Mouse (Mus musculus): ENCODE measurements around the gene Myo1c. TPM values are rescaled to one million over a fixed set of nuclear protein-coding genes. Genes with fewer than 3 reads are reported as not detected.
"Not testable (repeated sequence)": the region's sequence is repeated elsewhere in the genome, so short reads cannot be mapped to it uniquely, and the experiment has no call there.

Gene Myo1c
- polyA plus RNA-seq, 1 experiment = 14.1 TPM

DNA sequence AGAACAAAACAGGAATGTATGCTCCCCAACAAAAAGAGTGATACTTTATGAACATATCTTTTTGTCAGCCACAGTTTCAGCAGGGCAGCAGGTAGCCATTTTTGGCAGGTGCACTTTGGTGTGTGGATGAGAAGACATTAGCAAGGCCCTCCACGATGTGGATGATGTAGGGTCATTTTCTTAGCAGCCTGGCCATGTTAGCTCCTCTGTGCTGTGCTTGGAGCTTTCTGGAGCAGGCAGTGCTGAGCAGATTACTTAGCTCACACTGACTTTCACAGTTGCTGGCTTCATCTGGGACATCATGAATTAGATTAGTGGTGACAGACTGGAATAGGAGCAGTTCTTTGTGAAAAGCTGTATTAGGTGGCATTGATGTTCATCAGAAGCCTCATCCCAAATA is 39.7 kb downstream of the Myo1c start:
- no peak for DNase-seq (ENCODE audit: low read depth)
- TF ChIP-seq CTCF (IDR thresholded peaks at IDR 0.05; ENCODE audit: borderline replicate concordance, extremely low read depth, insufficient read depth, insufficient read length) (no peak), POLR2A (IDR thresholded peaks at IDR 0.05; ENCODE audit: borderline replicate concordance, extremely low read depth, insufficient read depth, insufficient read length, poor library complexity, severe bottlenecking) (no peak)

DNA sequence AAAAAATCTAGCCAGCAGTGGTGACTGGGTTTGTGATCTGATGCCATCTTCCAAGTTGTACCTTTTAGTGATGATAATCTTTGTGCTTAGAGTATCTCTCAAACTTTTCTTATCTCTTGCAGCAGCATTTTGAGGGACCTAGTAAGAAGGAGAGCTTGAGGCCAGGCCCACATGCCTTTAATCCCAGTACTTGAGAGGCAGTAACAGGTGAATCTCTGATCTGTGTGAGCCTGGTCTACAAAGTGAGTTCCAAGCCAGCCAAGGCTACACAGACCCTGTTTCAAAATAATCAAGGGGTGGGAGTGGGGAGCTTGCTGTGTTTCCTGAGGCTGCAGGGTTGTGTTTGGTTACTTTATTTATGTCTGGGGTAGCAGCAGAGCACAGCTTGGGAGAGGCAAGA is 40.7 kb downstream of the Myo1c start:
- DNase-seq (ENCODE audit: low read depth) = no peak
- TF ChIP-seq POLR2A (IDR thresholded peaks at IDR 0.05; ENCODE audit: borderline replicate concordance, extremely low read depth, insufficient read depth, insufficient read length, poor library complexity, severe bottlenecking) (no peak), CTCF (IDR thresholded peaks at IDR 0.05; ENCODE audit: borderline replicate concordance, extremely low read depth, insufficient read depth, insufficient read length) (no peak)

DNA sequence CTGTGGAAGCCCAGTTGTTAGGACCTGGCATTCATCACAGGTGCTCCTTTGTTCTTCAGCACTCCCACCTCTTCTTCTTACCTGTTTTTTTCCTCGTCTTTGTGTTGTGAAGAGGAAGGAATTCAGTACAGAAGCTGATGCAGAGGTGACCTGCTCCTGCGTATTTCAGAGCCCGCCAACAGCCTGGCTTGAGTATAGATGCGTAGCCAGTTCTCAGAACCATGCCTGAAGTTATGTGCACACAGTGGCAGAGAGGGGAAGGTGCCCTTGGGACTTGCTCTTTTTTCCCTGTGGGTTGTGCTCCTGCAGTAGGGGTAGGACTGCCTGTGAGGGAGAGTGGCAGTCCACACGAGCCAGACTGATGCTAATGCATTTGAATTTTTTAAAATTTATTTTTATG is 43.3 kb downstream of the Myo1c start:
- no peak for DNase-seq (ENCODE audit: low read depth)
- TF ChIP-seq CTCF (IDR thresholded peaks at IDR 0.05; ENCODE audit: borderline replicate concordance, extremely low read depth, insufficient read depth, insufficient read length) (no peak), POLR2A (IDR thresholded peaks at IDR 0.05; ENCODE audit: borderline replicate concordance, extremely low read depth, insufficient read depth, insufficient read length, poor library complexity, severe bottlenecking) (no peak)

- not testable (repeated sequence) for DNase-seq (ENCODE audit: low read depth)
Measured at GRCm38 (mm10) chr11:75697464-75697863, 47.2 kb downstream of the Myo1c start.

DNA sequence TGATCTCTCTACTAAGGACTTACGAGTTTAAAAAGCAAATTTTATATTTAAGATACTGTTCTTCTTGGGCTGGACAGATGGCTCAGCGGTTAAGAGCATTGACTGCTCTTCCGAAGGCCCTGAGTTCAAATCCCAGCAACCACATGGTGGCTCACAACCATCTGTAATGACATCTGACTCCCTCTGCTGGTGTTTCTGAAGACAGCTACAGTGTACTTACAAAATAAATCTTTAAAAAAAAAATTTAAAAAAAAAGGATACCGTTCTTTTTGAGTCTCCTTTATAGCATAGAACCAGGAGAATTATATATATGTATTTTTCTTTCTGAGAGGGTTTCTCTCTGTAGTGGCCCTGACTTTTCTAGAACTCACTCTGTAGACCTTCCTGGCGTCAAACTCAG is 50.3 kb downstream of the Myo1c start:
- TF ChIP-seq POLR2A (IDR thresholded peaks at IDR 0.05; ENCODE audit: borderline replicate concordance, extremely low read depth, insufficient read depth, insufficient read length, poor library complexity, severe bottlenecking) = no peak
- no peak for TF ChIP-seq CTCF (IDR thresholded peaks at IDR 0.05; ENCODE audit: borderline replicate concordance, extremely low read depth, insufficient read depth, insufficient read length)
- DNase-seq (ENCODE audit: low read depth) = no peak

DNA sequence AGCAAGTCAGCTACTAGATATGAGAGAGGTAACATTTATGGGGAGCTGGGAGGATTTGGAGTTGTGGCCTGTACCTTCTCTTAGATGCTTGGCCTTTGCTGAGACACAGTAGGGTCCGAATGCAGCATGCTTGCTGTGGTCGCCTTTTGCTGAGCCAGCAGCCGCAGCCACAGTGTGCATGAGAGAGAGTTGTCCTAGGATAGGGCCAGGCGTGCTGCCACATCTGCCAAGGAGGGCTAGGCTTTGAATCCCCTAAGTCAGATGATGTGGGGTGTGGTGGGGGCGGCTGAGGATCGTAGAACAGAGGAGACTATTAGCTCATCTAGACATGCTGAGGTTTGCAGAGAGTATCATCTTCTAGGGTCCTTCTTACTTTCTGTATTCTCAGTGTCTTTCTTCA is 52.5 kb downstream of the Myo1c start:
- TF ChIP-seq POLR2A (IDR thresholded peaks at IDR 0.05; ENCODE audit: borderline replicate concordance, extremely low read depth, insufficient read depth, insufficient read length, poor library complexity, severe bottlenecking) = no peak
- TF ChIP-seq CTCF (IDR thresholded peaks at IDR 0.05; ENCODE audit: borderline replicate concordance, extremely low read depth, insufficient read depth, insufficient read length) = no peak
- no peak for DNase-seq (ENCODE audit: low read depth)

DNA sequence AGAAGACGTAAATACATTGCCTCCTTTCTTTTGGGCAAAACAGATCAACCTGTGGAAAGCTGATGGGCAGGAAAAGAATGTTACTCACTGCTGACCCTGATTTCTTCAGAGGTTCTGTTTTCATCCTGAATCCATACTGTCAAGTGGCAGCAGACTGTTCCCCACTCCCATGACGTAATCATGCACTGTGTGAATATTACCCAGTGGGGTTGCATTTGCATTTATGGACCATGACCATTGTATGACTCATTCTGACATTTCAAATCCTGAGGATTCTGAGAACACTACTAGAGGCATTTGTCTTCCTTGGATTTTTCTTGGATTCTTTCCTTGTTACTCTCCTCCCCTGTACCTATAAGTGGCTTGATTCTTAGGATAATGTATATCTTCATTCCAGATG is 53.4 kb downstream of the Myo1c start:
- no peak for DNase-seq (ENCODE audit: low read depth)
- TF ChIP-seq CTCF (IDR thresholded peaks at IDR 0.05; ENCODE audit: borderline replicate concordance, extremely low read depth, insufficient read depth, insufficient read length) = no peak
- TF ChIP-seq POLR2A (IDR thresholded peaks at IDR 0.05; ENCODE audit: borderline replicate concordance, extremely low read depth, insufficient read depth, insufficient read length, poor library complexity, severe bottlenecking) = no peak

DNA sequence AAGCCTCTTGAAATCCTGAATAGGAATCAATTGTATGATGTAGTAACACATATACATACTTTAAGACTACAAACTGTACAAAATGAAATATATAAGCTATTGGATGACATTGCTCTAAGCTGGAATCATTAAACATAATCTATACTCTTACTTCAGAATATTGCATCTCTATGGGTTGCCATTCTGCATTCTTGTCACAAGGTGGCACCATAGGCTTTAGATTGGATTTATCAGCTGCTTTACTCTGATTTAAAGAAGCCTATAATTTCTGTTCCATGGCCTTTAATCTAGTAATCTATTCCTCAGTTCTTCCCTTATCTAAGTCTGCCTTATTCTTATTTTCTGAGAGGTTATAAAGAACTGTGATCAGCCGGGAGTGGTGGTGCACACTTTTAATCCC is 63.6 kb downstream of the Myo1c start:
- TF ChIP-seq POLR2A (IDR thresholded peaks at IDR 0.05; ENCODE audit: borderline replicate concordance, extremely low read depth, insufficient read depth, insufficient read length, poor library complexity, severe bottlenecking) = no peak
- TF ChIP-seq CTCF (IDR thresholded peaks at IDR 0.05; ENCODE audit: borderline replicate concordance, extremely low read depth, insufficient read depth, insufficient read length) = no peak
- DNase-seq (ENCODE audit: low read depth) = peak; percentile 27

DNA sequence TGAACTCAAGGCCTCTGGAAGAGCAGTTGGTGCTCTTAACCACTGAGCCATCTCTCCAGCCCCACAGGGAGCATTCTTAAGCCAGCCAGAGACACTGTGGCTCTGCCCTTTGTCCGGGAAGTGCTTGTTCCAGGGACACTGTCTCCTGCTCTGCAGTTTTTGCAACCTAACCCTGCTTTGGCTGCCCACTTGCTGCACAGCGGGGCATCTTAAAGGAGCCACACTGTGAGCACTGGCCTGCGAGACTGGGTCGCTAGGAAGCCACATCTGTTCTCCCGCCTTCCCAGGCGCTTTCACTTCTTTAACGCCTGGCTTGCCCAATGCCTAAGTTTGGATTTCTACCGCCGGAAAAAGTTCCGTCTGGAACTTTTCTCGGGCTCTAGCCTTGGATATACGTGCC is 65.3 kb downstream of the Myo1c start:
- TF ChIP-seq CTCF (IDR thresholded peaks at IDR 0.05; ENCODE audit: borderline replicate concordance, extremely low read depth, insufficient read depth, insufficient read length) = no peak
- TF ChIP-seq POLR2A (IDR thresholded peaks at IDR 0.05; ENCODE audit: borderline replicate concordance, extremely low read depth, insufficient read depth, insufficient read length, poor library complexity, severe bottlenecking) = no peak
- DNase-seq (ENCODE audit: low read depth) = no peak

DNA sequence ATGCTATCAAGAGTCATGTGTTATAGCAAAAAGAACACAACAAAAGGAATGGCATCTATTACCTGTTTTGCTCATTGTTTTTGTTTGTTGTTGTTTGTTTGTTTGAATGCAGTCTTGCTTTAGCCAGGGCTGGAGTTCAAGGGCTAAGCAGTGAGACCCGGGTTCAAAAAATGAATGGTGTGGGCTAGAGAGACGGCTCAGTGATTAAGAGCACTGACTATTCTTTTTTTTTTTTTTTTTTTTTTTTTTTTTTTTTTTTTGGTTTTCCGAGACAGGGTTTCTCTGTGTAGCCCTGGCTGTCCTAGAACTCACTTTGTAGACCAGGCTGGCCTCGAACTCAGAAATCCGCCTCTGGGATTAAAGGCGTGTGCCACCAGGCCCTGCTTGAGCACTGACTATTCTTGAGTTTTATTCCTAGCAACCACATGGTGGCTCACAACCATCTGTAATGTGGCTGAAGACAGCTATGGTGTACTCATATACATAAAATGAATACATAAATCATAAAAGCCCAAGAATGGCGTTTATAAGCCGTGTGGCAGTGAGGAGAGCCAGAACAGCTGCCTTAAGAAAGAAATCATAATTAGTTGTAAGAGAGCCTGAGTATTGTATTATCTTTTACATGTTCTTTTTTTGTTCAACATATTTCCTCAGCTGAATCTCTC is 66.5 kb downstream of the Myo1c start:
- no peak for TF ChIP-seq POLR2A (IDR thresholded peaks at IDR 0.05; ENCODE audit: borderline replicate concordance, extremely low read depth, insufficient read depth, insufficient read length, poor library complexity, severe bottlenecking)
- TF ChIP-seq CTCF (IDR thresholded peaks at IDR 0.05; ENCODE audit: borderline replicate concordance, extremely low read depth, insufficient read depth, insufficient read length) = no peak
- no peak for DNase-seq (ENCODE audit: low read depth)

DNA sequence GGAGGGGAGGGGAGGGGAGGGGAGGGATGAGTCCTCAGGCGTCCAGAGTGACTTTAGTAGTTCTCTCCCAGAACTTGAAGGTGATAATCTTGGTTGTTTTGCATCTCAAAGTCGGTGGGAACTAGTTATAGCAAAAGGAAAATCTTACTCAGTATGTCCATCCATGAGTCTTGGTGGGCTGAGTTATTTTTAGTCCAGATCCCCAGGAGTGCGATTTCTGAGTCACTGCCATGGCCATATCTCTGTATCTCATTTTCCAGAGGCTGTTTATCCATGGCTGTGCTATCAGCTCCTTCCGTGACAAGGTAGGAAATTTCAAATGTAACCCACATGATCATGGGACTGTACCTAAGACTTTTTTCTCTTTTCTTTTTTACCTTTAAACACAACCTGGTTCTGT is 72.0 kb downstream of the Myo1c start:
- DNase-seq (ENCODE audit: low read depth) = no peak
- TF ChIP-seq POLR2A (IDR thresholded peaks at IDR 0.05; ENCODE audit: borderline replicate concordance, extremely low read depth, insufficient read depth, insufficient read length, poor library complexity, severe bottlenecking) (no peak), CTCF (IDR thresholded peaks at IDR 0.05; ENCODE audit: borderline replicate concordance, extremely low read depth, insufficient read depth, insufficient read length) (no peak)

Other genes with a start within 250 kb of the Myo1c start
- gene Serpinf1, start 227.8 kb upstream of the Myo1c start, polyA plus RNA-seq (2012; rRNA removed) = 10.3 and 34.7 TPM in 2 replicates
- 0.21 and 0.25 TPM in 2 replicates for gene Serpinf2, start 210.9 kb upstream of the Myo1c start, polyA plus RNA-seq (2012; rRNA removed)
- 9.2 and 13.4 TPM in 2 replicates for gene Wdr81, start 195.8 kb upstream of the Myo1c start, polyA plus RNA-seq (2012; rRNA removed)
- gene Tlcd2, start 188.8 kb upstream of the Myo1c start, polyA plus RNA-seq (2012; rRNA removed) = 1.5 and 1.6 TPM in 2 replicates
- 144 and 156 TPM in 2 replicates for gene Prpf8, start 163.7 kb upstream of the Myo1c start, polyA plus RNA-seq (2012; rRNA removed)
- 1.0 and 1.5 TPM in 2 replicates for gene Rilp, start 140.4 kb upstream of the Myo1c start, polyA plus RNA-seq (2012; rRNA removed)
- gene Scarf1, start 137.0 kb upstream of the Myo1c start, polyA plus RNA-seq (2012; rRNA removed) = 5.3 and 5.9 TPM in 2 replicates
- gene Slc43a2, start 118.8 kb upstream of the Myo1c start, polyA plus RNA-seq (2012; rRNA removed) = 28.4 and 32.4 TPM in 2 replicates
- gene Pitpna, start 62.4 kb upstream of the Myo1c start, polyA plus RNA-seq (2012; rRNA removed) = 109 and 130 TPM in 2 replicates
- gene Inpp5k, start 19.5 kb upstream of the Myo1c start, polyA plus RNA-seq (2012; rRNA removed) = 53.7 and 63.8 TPM in 2 replicates
- 86.9 and 91.0 TPM in 2 replicates for gene Crk, start 28.8 kb downstream of the Myo1c start, polyA plus RNA-seq (2012; rRNA removed)
- 994 and 1,239 TPM in 2 replicates for gene Ywhae, start 82.4 kb downstream of the Myo1c start, polyA plus RNA-seq (2012; rRNA removed)
- 4.9 and 9.3 TPM in 2 replicates for gene Doc2b, start 145.5 kb downstream of the Myo1c start, polyA plus RNA-seq (2012; rRNA removed)